Mouse (Mus musculus): ENCODE results near the gene Usp18.

DNA sequence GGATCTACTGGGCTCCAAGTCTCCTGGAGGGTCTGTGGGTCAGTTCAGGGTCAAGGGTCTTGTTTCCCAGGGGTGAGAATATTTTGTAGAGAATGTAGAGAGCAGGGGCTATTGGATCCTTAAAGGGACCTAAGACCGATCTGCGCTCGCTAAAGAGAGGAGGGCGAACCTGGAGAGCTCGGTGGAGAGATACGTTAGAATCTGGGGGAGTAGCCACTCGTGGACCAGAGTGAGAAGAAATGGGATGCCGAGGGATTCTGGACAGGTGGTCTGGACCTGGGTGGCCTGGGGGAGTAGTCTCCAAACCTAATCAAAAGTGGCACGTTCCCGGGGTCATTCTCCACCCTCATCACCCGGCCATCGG, 34.8 kb upstream of the Usp18 start:
- TF ChIP-seq CTCF (IDR thresholded peaks at IDR 0.05; ENCODE audit: extremely low read depth, insufficient read depth, insufficient read length, insufficient replicate concordance) (no peak), POLR2A (IDR thresholded peaks at IDR 0.05; ENCODE audit: low read depth, low read length) (no peak)
